Mouse (Mus musculus) midbrain, embryonic 13.5 days (tissue): ENCODE data around the gene Gm19426. TPM values are rescaled to one million over a fixed set of nuclear protein-coding genes. Genes with fewer than 3 reads are reported as not detected.

ENCODE experiments used
- microRNA counts: library from miRNA; unstranded; fragments of <30 nt; microRNA quantifications from one replicate; lab custom pipeline; 2016
- microRNA-seq: library from miRNA; unstranded; fragments of <30 nt; microRNA quantifications from one replicate; pipeline ENCODE4, GENCODE M21; 2016
- polyA plus RNA-seq: library from polyadenylated mRNA; unstranded; fragments of >200 nt; fragmentation: Nextera tagmentation; extraction: Ambion mirVana; gene quantifications from 2 replicates; pipeline ENCODE4 v1.2.1, GENCODE M21; 2015

The Gm19426 gene
- polyA plus RNA-seq, 1 experiment from 2014 or later, result 8.1 TPM

MicroRNA genes within 50 kb of the gene (microRNA counts, 519-probe panel; counts per million panel counts)
- microRNA mmu-miR-130a (lab: Ali Mortazavi, UCI), result 7,131 counts per million, percentile 99 among the panel's probes with 10 or more counts

Small RNA genes within 50 kb of the gene (microRNA-seq; reads per million reads assigned to microRNA genes)
- gene Mir130a, result 36,466 reads per million, percentile 99 among the genes with 10 or more reads in this experiment

Other genes with a start within 250 kb of the Gm19426 start
- 30.4 and 38.0 TPM in 2 replicates for gene Ctnnd1, start 92.9 kb downstream of the Gm19426 start, polyA plus RNA-seq
- gene Btbd18, start 84.6 kb downstream of the Gm19426 start, polyA plus RNA-seq, result 0.35 and 0.42 TPM in 2 replicates
- gene Selenoh, start 72.9 kb downstream of the Gm19426 start, polyA plus RNA-seq, result 272 and 278 TPM in 2 replicates
- gene Gm28635, start 65.6 kb downstream of the Gm19426 start, polyA plus RNA-seq, result not detected in 2 replicates
- 49.3 and 53.3 TPM in 2 replicates for gene Med19, start 65.3 kb downstream of the Gm19426 start, polyA plus RNA-seq
- gene Tmx2, start 64.5 kb downstream of the Gm19426 start, polyA plus RNA-seq, result 226 and 249 TPM in 2 replicates
- 18.3 and 18.9 TPM in 2 replicates for gene Zdhhc5, start 28.5 kb downstream of the Gm19426 start, polyA plus RNA-seq
- 32.8 and 34.5 TPM in 2 replicates for gene Clp1, start 16.3 kb downstream of the Gm19426 start, polyA plus RNA-seq
- gene Ypel4, start 9.6 kb downstream of the Gm19426 start, polyA plus RNA-seq, result 30.7 and 32.0 TPM in 2 replicates
- gene Serping1, start 31.8 kb upstream of the Gm19426 start, polyA plus RNA-seq, result 32.6 and 33.1 TPM in 2 replicates
- 15.6 and 16.6 TPM in 2 replicates for gene Ube2l6, start 55.2 kb upstream of the Gm19426 start, polyA plus RNA-seq
- not detected in 2 replicates for gene Smtnl1, start 79.0 kb upstream of the Gm19426 start, polyA plus RNA-seq
- 53.6 and 54.5 TPM in 2 replicates for gene Timm10, start 83.3 kb upstream of the Gm19426 start, polyA plus RNA-seq
- 2.6 and 3.3 TPM in 2 replicates for gene Slc43a1, start 95.2 kb upstream of the Gm19426 start, polyA plus RNA-seq
- gene Rtn4rl2, start 143.1 kb upstream of the Gm19426 start, polyA plus RNA-seq, result 2.2 and 3.6 TPM in 2 replicates
- gene Slc43a3, start 192.9 kb upstream of the Gm19426 start, polyA plus RNA-seq, result 4.8 and 5.4 TPM in 2 replicates
- gene Prg2, start 236.8 kb upstream of the Gm19426 start, polyA plus RNA-seq, result 0.19 and 0.49 TPM in 2 replicates
- not detected in 2 replicates for gene Prg3, start 244.6 kb upstream of the Gm19426 start, polyA plus RNA-seq